Mouse (Mus musculus) midbrain, embryonic 14.5 days (tissue): ENCODE results near the gene Rtca. TPM values are rescaled to one million over a fixed set of nuclear protein-coding genes. Genes with fewer than 3 reads are reported as not detected.

Experiments used
- ATAC-seq: fragments of 200-750 bp; cut with Nextera tagmentation; 2 replicates; pipeline ENCODE4 v1.8.0; 2017; ENCODE audit warnings: moderate number of reproducible peaks, moderate library complexity; ENCODE audit not compliant: low FRiP score, low TSS enrichment
- DNase-seq: peaks from one replicate; pipeline ENCODE4 v3.0.0-alpha.2; 2015
- H3K27ac ChIP-seq: fragments of 300-500 bp; sonication (generic); replicated peaks from 2 replicates; pipeline ENCODE4 v1.5.1; 2014; ENCODE audit warnings: mild to moderate bottlenecking, low read depth, low read length, moderate library complexity
- H3K27me3 ChIP-seq: fragments of 300-500 bp; sonication (generic); 2 replicates; pipeline ENCODE4 v1.6.1; 2014; ENCODE audit warnings: low read length, control low read depth, mixed read lengths; ENCODE audit not compliant: control insufficient read depth, insufficient read depth
- H3K36me3 ChIP-seq: fragments of 300-500 bp; sonication (generic); 2 replicates; pipeline ENCODE4 v1.6.1; 2014; ENCODE audit warnings: low read length, control low read depth; ENCODE audit not compliant: control insufficient read depth, insufficient read depth
- H3K4me1 ChIP-seq: fragments of 300-500 bp; sonication (generic); 2 replicates; pipeline ENCODE4 v1.6.1; 2014; ENCODE audit warnings: mild to moderate bottlenecking, antibody characterized with exemption, low read length, control low read depth; ENCODE audit not compliant: control insufficient read depth, insufficient read depth
- H3K4me2 ChIP-seq: fragments of 300-500 bp; sonication (generic); 2 replicates; pipeline ENCODE4 v1.6.1; 2014; ENCODE audit warnings: mild to moderate bottlenecking, low read length, moderate library complexity
- H3K4me3 ChIP-seq: fragments of 300-500 bp; sonication (generic); replicated peaks from 2 replicates; pipeline ENCODE4 v1.5.1; 2014; ENCODE audit warnings: low read depth, low read length
- H3K9ac ChIP-seq: fragments of 300-500 bp; sonication (generic); replicated peaks from 2 replicates; pipeline ENCODE4 v1.6.1; 2014; ENCODE audit warnings: mild to moderate bottlenecking, low read length, moderate library complexity
- H3K9me3 ChIP-seq: fragments of 300-500 bp; sonication (generic); 2 replicates; pipeline ENCODE4 v1.6.1; 2016; ENCODE audit warnings: low read length, control low read depth, mixed read lengths; ENCODE audit not compliant: control insufficient read depth
- WGBS: fragments of 180-500 bp; shearing (Covaris S2); extraction: QIAGEN DNeasy Blood & Tissue Kit; methylation state at CpG from one replicate; pipeline ENCODE4 v1.1.7; 2014; 5-methylcytosine and 5-hydroxymethylcytosine counted together
- polyA plus RNA-seq: library from polyadenylated mRNA; unstranded; fragments of >200 nt; fragmentation: Nextera tagmentation; extraction: Ambion mirVana; gene quantifications from 2 replicates; pipeline ENCODE4 v1.2.1, GENCODE M21; 2014

Rtca gene
- polyA plus RNA-seq, 1 experiment from 2014 or later, result 120 TPM

DNA sequence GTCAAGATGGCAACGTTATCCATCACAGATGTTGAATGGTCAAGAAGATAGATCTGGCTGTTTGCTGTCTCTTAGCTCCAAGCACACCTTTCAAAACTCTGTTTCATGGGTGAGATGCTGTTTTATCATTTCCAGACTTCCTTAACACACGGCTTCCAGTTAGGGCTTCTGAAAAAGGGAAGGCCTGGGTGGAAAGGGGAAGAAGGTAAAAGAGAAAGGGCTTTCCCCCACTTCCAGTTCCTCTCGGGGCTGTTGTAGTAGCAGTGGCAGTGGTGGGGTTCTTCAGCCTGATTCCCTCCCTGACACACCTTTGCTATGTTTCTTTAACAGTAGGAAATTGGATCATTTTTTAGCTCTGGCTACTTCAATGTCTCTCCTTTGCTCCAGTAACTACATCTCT lies 25.3 kb downstream of the Rtca start:
- Histone ChIP-seq H3K36me3 (peaks cover 12% of the 10 kb centered on the region), H3K27me3 (no peaks in the 10 kb centered on the region), H3K27ac (no peak overlapping the region), H3K4me1 (no peaks in the 10 kb centered on the region), H3K9ac (no peak overlapping the region), H3K4me3 (no peak overlapping the region), H3K4me2 (no peak overlapping the region), H3K9me3 (no peaks in the 10 kb centered on the region)
- DNase-seq (no peak), ATAC-seq (no peak)
- 89% methylated on average over 3 of the region's 3 CpGs for WGBS

GRCm38 (mm10) chr3:116480937-116481336 lies 27.1 kb downstream of the Rtca start:
- Histone ChIP-seq H3K9me3 (no peaks in the 10 kb centered on the region), H3K4me3 (no peak overlapping the region), H3K27ac (no peak overlapping the region), H3K27me3 (no peaks in the 10 kb centered on the region), H3K4me2 (no peak overlapping the region), H3K36me3 (no peaks in the 10 kb centered on the region), H3K4me1 (no peaks in the 10 kb centered on the region), H3K9ac (no peak overlapping the region)
- 56% methylated on average over 5 of the region's 5 CpGs for WGBS
- ATAC-seq, result no peak
- DNase-seq, result no peak

DNA sequence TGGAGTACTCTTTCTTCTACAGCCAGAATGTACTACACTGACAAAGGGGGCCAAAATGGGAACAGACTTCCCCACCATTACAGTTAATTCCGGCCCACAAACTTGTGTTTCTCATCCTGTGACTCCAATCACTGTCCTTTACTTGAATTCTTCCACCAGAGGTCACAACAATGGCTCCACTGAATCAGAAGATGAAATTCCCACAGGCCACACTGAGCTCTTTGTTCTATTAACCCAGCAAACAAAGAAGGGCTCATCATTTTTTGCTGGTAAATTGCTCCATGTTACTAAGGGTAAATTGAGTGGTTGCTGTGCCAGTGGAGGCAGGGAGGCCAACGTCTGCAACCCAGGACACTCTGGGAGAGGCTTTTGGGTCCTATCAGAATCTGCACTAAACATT lies 27.9 kb downstream of the Rtca start:
- ATAC-seq, result no peak

DNA sequence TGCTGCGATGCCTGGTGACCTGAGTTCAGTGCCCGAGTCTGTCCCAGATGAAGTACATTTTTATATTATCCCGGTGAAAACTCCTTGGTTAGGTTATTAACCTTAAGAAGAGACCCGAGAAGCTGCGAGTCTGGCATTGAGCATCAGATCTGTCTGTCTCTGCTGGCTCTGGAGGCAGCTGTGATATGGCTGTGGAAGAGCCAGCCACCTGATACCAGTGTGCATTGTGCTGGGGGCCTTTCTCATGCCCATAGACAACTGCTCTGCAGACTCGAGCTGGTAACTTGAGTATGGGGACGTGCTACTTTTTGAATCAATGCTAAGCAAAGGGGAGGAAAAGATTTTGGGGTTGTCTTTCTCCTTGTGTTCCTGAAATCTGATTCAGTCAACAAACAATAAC lies 30.7 kb downstream of the Rtca start:
- ATAC-seq (no peak), DNase-seq (no peak)
- no peak overlapping the region for H3K4me2 ChIP-seq
- 87% methylated on average over 7 of the region's 7 CpGs for WGBS
- no peak overlapping the region for H3K4me3 ChIP-seq
- H3K4me1 ChIP-seq, result no peaks in the 10 kb centered on the region
- no peak overlapping the region for H3K9ac ChIP-seq
- no peak overlapping the region for H3K27ac ChIP-seq
- no peaks in the 10 kb centered on the region for H3K36me3 ChIP-seq
- no peaks in the 10 kb centered on the region for H3K27me3 ChIP-seq
- H3K9me3 ChIP-seq, result no peaks in the 10 kb centered on the region

More for the DNA sequence above, 27.9 kb downstream of the Rtca start:
- DNase-seq, result no peak
- WGBS, result 73% methylated on average over 2 of the region's 2 CpGs
- H3K4me3 ChIP-seq, result no peak overlapping the region
- no peak overlapping the region for H3K9ac ChIP-seq
- no peaks in the 10 kb centered on the region for H3K9me3 ChIP-seq
- no peaks in the 10 kb centered on the region for H3K36me3 ChIP-seq
- H3K27ac ChIP-seq, result no peak overlapping the region
- no peaks in the 10 kb centered on the region for H3K27me3 ChIP-seq
- no peak overlapping the region for H3K4me2 ChIP-seq
- no peaks in the 10 kb centered on the region for H3K4me1 ChIP-seq

DNA sequence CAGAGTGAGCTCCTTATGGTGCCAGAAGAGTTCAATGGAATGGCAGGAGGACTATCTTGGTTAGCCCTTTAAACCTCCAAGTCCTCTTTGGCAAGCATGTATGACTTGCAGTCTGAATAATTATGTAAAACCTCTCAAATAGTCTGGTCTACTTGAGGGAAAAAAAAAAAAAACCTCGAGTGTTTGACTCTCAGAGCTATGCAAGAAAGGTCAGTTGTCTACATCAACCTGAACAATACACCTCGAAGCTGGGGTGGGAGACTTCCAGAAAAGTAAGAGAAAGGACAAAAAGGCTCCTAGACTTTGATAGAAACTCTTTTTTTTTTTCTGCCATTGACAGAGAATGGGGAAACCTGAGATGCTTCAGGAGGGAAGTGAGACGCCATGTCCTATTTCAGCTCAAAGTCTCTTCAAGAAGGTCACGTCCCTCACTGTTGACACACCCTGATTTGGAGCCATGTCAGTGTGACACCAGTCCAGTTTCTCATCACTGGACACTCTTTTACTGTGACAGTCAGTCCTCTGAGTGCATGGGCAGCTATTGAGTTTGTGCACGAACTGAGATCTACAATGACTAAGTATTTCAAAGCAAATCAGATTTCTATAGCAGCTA lies 31.2 kb downstream of the Rtca start:
- no peaks in the 10 kb centered on the region for H3K9me3 ChIP-seq
- no peak overlapping the region for H3K4me3 ChIP-seq
- ATAC-seq (no peak), DNase-seq (no peak)
- no peak overlapping the region for H3K27ac ChIP-seq
- no peak overlapping the region for H3K9ac ChIP-seq
- H3K4me2 ChIP-seq, result no peak overlapping the region
- H3K4me1 ChIP-seq, result no peaks in the 10 kb centered on the region
- H3K27me3 ChIP-seq, result no peaks in the 10 kb centered on the region
- no peaks in the 10 kb centered on the region for H3K36me3 ChIP-seq
- WGBS, result 65% methylated on average over 5 of the region's 5 CpGs

- Histone ChIP-seq H3K4me1 (no peaks in the 10 kb centered on the region), H3K4me2 (no peak overlapping the region), H3K27ac (no peak overlapping the region), H3K27me3 (no peaks in the 10 kb centered on the region), H3K36me3 (no peaks in the 10 kb centered on the region), H3K4me3 (no peak overlapping the region), H3K9me3 (no peaks in the 10 kb centered on the region), H3K9ac (no peak overlapping the region)
- 79% methylated on average over 11 of the region's 11 CpGs for WGBS
- DNase-seq (no peak), ATAC-seq (no peak)
Measured at GRCm38 (mm10) chr3:116474602-116475001, 33.4 kb downstream of the Rtca start.

GRCm38 (mm10) chr3:116465709-116466108 lies 42.3 kb downstream of the Rtca start:
- Histone ChIP-seq H3K4me2 (no peak overlapping the region), H3K36me3 (no peaks in the 10 kb centered on the region), H3K27me3 (no peaks in the 10 kb centered on the region), H3K4me3 (no peak overlapping the region), H3K27ac (no peak overlapping the region), H3K4me1 (no peaks in the 10 kb centered on the region), H3K9me3 (no peaks in the 10 kb centered on the region), H3K9ac (no peak overlapping the region)
- DNase-seq (no peak), ATAC-seq (no peak)
- WGBS, result 92% methylated on average over 12 of the region's 12 CpGs

DNA sequence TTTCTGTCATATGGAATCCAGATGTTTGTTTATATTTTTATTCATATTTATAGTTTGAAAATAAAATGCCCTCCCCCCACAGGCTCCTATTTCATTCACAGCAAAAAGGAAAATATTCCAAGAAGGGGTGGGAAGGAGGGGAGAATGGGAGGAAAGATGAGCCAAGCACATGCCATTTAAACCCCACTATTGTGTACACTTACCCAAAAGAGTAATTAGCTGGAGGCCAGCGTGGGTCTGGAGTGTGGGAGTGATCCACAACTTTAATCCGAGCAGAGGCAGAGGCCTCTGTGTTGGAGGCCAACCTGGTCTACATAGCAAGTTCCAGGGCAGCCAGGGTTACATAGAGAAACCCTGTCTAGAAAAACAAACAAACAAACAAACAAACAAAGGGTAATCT lies 43.7 kb downstream of the Rtca start:
- WGBS, result 49% methylated on average over 2 of the region's 2 CpGs
- DNase-seq, result no peak
- no peak for ATAC-seq
- H3K4me3 ChIP-seq, result no peak overlapping the region
- H3K36me3 ChIP-seq, result no peaks in the 10 kb centered on the region
- no peak overlapping the region for H3K9ac ChIP-seq
- no peak overlapping the region for H3K27ac ChIP-seq
- no peaks in the 10 kb centered on the region for H3K4me1 ChIP-seq
- H3K4me2 ChIP-seq, result no peak overlapping the region
- no peaks in the 10 kb centered on the region for H3K9me3 ChIP-seq
- no peaks in the 10 kb centered on the region for H3K27me3 ChIP-seq

- no peak for DNase-seq
- H3K27me3 ChIP-seq, result no peaks in the 10 kb centered on the region
- H3K27ac ChIP-seq, result no peak overlapping the region
- no peaks in the 10 kb centered on the region for H3K36me3 ChIP-seq
- H3K9me3 ChIP-seq, result 0 out of 2 replicates have a peak, but pooled peaks cover 4% of the 10 kb centered on the region
- H3K4me2 ChIP-seq, result no peak overlapping the region
- no peak overlapping the region for H3K4me3 ChIP-seq
- WGBS, result 84% methylated on average over 4 of the region's 4 CpGs
- no peaks in the 10 kb centered on the region for H3K4me1 ChIP-seq
- no peak overlapping the region for H3K9ac ChIP-seq
- ATAC-seq, result no peak
Measured at GRCm38 (mm10) chr3:116461053-116461452, 47.0 kb downstream of the Rtca start.
